Mouse (Mus musculus): ENCODE results near the gene Ifna4. TPM values are rescaled to one million over a fixed set of nuclear protein-coding genes. Genes with fewer than 3 reads are reported as not detected.

Ifna4 gene
- polyA plus RNA-seq, 1 experiment from 2014 or later, result not detected

GRCm38 (mm10) chr4:88851026-88851763 lies 9.5 kb downstream of the Ifna4 start:
- Histone ChIP-seq H3K36me3 (ENCODE audit: control insufficient read depth, insufficient read depth, low read length) (no peaks in the 10 kb centered on the region), H3K9me3 (ENCODE audit: control insufficient read depth, low read length) (no peaks in the 10 kb centered on the region), H3K4me1 (ENCODE audit: control insufficient read depth, insufficient read depth, low read length) (no peaks in the 10 kb centered on the region), H3K27ac (ENCODE audit: low read depth, low read length) (no peak overlapping the region), H3K4me2 (ENCODE audit: low read depth) (no peak overlapping the region), H3K27me3 (ENCODE audit: control insufficient read depth, insufficient read depth, low read length) (no peaks in the 10 kb centered on the region), H3K9ac (ENCODE audit: low read length) (no peak overlapping the region), H3K4me3 (ENCODE audit: low read depth, low read length) (no peak overlapping the region)
- ATAC-seq (ENCODE audit: insufficient read depth, low FRiP score, low TSS enrichment), result no peak
- DNase-seq (ENCODE audit: low spot score), result no peak
- WGBS, result 57% methylated on average over 4 of the region's 4 CpGs

- Histone ChIP-seq H3K9me3 (ENCODE audit: control insufficient read depth, low read length) (no peaks in the 10 kb centered on the region), H3K4me1 (ENCODE audit: control insufficient read depth, insufficient read depth, low read length) (no peaks in the 10 kb centered on the region), H3K4me3 (ENCODE audit: low read depth, low read length) (no peak overlapping the region), H3K4me2 (ENCODE audit: low read depth) (no peak overlapping the region), H3K9ac (ENCODE audit: low read length) (no peak overlapping the region), H3K36me3 (ENCODE audit: control insufficient read depth, insufficient read depth, low read length) (no peaks in the 10 kb centered on the region), H3K27me3 (ENCODE audit: control insufficient read depth, insufficient read depth, low read length) (no peaks in the 10 kb centered on the region), H3K27ac (ENCODE audit: low read depth, low read length) (no peak overlapping the region)
- no peak for ATAC-seq (ENCODE audit: insufficient read depth, low FRiP score, low TSS enrichment)
- DNase-seq (ENCODE audit: low spot score), result no peak
Observed at GRCm38 (mm10) chr4:88859214-88859613, 17.6 kb downstream of the Ifna4 start.

- ATAC-seq (ENCODE audit: insufficient read depth, low FRiP score, low TSS enrichment) (no peak), DNase-seq (ENCODE audit: low spot score) (no peak)
- H3K4me2 ChIP-seq (ENCODE audit: low read depth), result no peak overlapping the region
- no peaks in the 10 kb centered on the region for H3K27me3 ChIP-seq (ENCODE audit: control insufficient read depth, insufficient read depth, low read length)
- no peak overlapping the region for H3K9ac ChIP-seq (ENCODE audit: low read length)
- H3K9me3 ChIP-seq (ENCODE audit: control insufficient read depth, low read length), result no peaks in the 10 kb centered on the region
- no peaks in the 10 kb centered on the region for H3K36me3 ChIP-seq (ENCODE audit: control insufficient read depth, insufficient read depth, low read length)
- H3K27ac ChIP-seq (ENCODE audit: low read depth, low read length), result no peak overlapping the region
- no peaks in the 10 kb centered on the region for H3K4me1 ChIP-seq (ENCODE audit: control insufficient read depth, insufficient read depth, low read length)
- no peak overlapping the region for H3K4me3 ChIP-seq (ENCODE audit: low read depth, low read length)
- WGBS, result 12% methylated on average over 7 of the region's 7 CpGs
Observed at GRCm38 (mm10) chr4:88863309-88863708, 21.6 kb downstream of the Ifna4 start.

- no peaks in the 10 kb centered on the region for H3K27me3 ChIP-seq (ENCODE audit: control insufficient read depth, insufficient read depth, low read length)
- no peak for DNase-seq (ENCODE audit: low spot score)
- no peak overlapping the region for H3K27ac ChIP-seq (ENCODE audit: low read depth, low read length)
- H3K9me3 ChIP-seq (ENCODE audit: control insufficient read depth, low read length), result no peaks in the 10 kb centered on the region
- H3K9ac ChIP-seq (ENCODE audit: low read length), result no peak overlapping the region
- H3K4me2 ChIP-seq (ENCODE audit: low read depth), result no peak overlapping the region
- no peaks in the 10 kb centered on the region for H3K36me3 ChIP-seq (ENCODE audit: control insufficient read depth, insufficient read depth, low read length)
- ATAC-seq (ENCODE audit: insufficient read depth, low FRiP score, low TSS enrichment), result no peak
- H3K4me3 ChIP-seq (ENCODE audit: low read depth, low read length), result no peak overlapping the region
- H3K4me1 ChIP-seq (ENCODE audit: control insufficient read depth, insufficient read depth, low read length), result no peaks in the 10 kb centered on the region
- 67% methylated on average over 9 of the region's 9 CpGs for WGBS
Observed at GRCm38 (mm10) chr4:88864599-88864998, 22.9 kb downstream of the Ifna4 start.

DNA sequence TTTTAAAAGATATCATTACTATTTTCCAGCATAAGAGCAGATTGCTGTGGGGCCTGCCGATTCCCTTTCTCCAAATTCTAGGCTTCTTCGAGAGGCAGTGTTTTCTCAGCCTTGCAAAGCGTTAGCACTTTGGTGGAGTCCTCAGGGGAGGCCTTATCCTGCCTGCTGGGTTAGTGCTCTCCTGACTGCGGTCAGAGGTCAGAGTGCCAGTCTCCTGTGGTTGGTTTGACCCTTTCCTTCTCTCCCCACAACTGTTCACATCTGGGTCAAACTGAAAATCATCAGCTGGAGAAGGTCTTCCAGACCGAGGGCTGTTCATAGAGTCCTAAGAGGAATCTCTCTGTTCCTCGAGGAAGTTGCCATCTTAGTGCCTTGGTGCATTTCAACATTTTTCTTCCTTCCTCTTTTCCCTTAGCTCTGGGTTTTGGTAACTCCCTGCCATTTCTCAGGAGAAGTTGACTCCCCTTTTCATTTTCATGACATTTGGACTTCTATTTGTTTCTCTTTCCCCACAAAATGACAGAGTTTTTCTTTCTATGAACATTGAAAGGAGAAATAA lies 23.4 kb downstream of the Ifna4 start:
- no peak for ATAC-seq (ENCODE audit: insufficient read depth, low FRiP score, low TSS enrichment)
- H3K4me1 ChIP-seq (ENCODE audit: control insufficient read depth, insufficient read depth, low read length), result no peaks in the 10 kb centered on the region
- WGBS, result 47% methylated on average over 6 of the region's 6 CpGs
- no peak for DNase-seq (ENCODE audit: low spot score)
- H3K4me3 ChIP-seq (ENCODE audit: low read depth, low read length), result no peak overlapping the region
- H3K27ac ChIP-seq (ENCODE audit: low read depth, low read length), result no peak overlapping the region
- no peak overlapping the region for H3K9ac ChIP-seq (ENCODE audit: low read length)
- H3K4me2 ChIP-seq (ENCODE audit: low read depth), result no peak overlapping the region
- H3K9me3 ChIP-seq (ENCODE audit: control insufficient read depth, low read length), result no peaks in the 10 kb centered on the region
- no peaks in the 10 kb centered on the region for H3K36me3 ChIP-seq (ENCODE audit: control insufficient read depth, insufficient read depth, low read length)
- H3K27me3 ChIP-seq (ENCODE audit: control insufficient read depth, insufficient read depth, low read length), result no peaks in the 10 kb centered on the region

GRCm38 (mm10) chr4:88867366-88867925 lies 25.8 kb downstream of the Ifna4 start:
- Histone ChIP-seq H3K27ac (ENCODE audit: low read depth, low read length) (no peak overlapping the region), H3K27me3 (ENCODE audit: control insufficient read depth, insufficient read depth, low read length) (no peaks in the 10 kb centered on the region), H3K9me3 (ENCODE audit: control insufficient read depth, low read length) (no peaks in the 10 kb centered on the region), H3K4me2 (ENCODE audit: low read depth) (peak overlapping the region; percentile 75), H3K36me3 (ENCODE audit: control insufficient read depth, insufficient read depth, low read length) (no peaks in the 10 kb centered on the region), H3K4me3 (ENCODE audit: low read depth, low read length) (peak overlapping the region; percentile 46), H3K4me1 (ENCODE audit: control insufficient read depth, insufficient read depth, low read length) (no peaks in the 10 kb centered on the region), H3K9ac (ENCODE audit: low read length) (no peak overlapping the region)
- DNase-seq (ENCODE audit: low spot score) (peak; percentile 82), ATAC-seq (ENCODE audit: insufficient read depth, low FRiP score, low TSS enrichment) (peak; percentile 67)
- 4% methylated on average over 8 of the region's 8 CpGs for WGBS

GRCm38 (mm10) chr4:88867926-88868911 lies 26.6 kb downstream of the Ifna4 start:
- DNase-seq (ENCODE audit: low spot score) (peak; percentile 58), ATAC-seq (ENCODE audit: insufficient read depth, low FRiP score, low TSS enrichment) (peak; percentile 79)
- Histone ChIP-seq H3K9me3 (ENCODE audit: control insufficient read depth, low read length) (no peaks in the 10 kb centered on the region), H3K9ac (ENCODE audit: low read length) (peak overlapping the region; percentile 19; the same call in 1 of the 2 replicates), H3K27ac (ENCODE audit: low read depth, low read length) (no peak overlapping the region), H3K36me3 (ENCODE audit: control insufficient read depth, insufficient read depth, low read length) (no peaks in the 10 kb centered on the region), H3K27me3 (ENCODE audit: control insufficient read depth, insufficient read depth, low read length) (no peaks in the 10 kb centered on the region), H3K4me3 (ENCODE audit: low read depth, low read length) (peak overlapping the region; percentile 46), H3K4me2 (ENCODE audit: low read depth) (peak overlapping the region; percentile 75), H3K4me1 (ENCODE audit: control insufficient read depth, insufficient read depth, low read length) (no peaks in the 10 kb centered on the region)
- 9% methylated on average over 30 of the region's 31 CpGs for WGBS

- Histone ChIP-seq H3K4me2 (ENCODE audit: low read depth) (no peak overlapping the region), H3K4me3 (ENCODE audit: low read depth, low read length) (no peak overlapping the region), H3K9ac (ENCODE audit: low read length) (no peak overlapping the region), H3K36me3 (ENCODE audit: control insufficient read depth, insufficient read depth, low read length) (no peaks in the 10 kb centered on the region), H3K9me3 (ENCODE audit: control insufficient read depth, low read length) (no peaks in the 10 kb centered on the region), H3K4me1 (ENCODE audit: control insufficient read depth, insufficient read depth, low read length) (no peaks in the 10 kb centered on the region), H3K27me3 (ENCODE audit: control insufficient read depth, insufficient read depth, low read length) (no peaks in the 10 kb centered on the region), H3K27ac (ENCODE audit: low read depth, low read length) (no peak overlapping the region)
- 0% methylated on average over 2 of the region's 2 CpGs for WGBS
- ATAC-seq (ENCODE audit: insufficient read depth, low FRiP score, low TSS enrichment), result no peak
- no peak for DNase-seq (ENCODE audit: low spot score)
Observed at GRCm38 (mm10) chr4:88872691-88873090, 31.0 kb downstream of the Ifna4 start.

All from neural tube, embryonic 11.5 days (tissue).